Mouse (Mus musculus) embryonic facial prominence, embryonic 10.5 days (tissue): ENCODE results near the gene Mbd3. TPM values are rescaled to one million over a fixed set of nuclear protein-coding genes. Genes with fewer than 3 reads are reported as not detected.
A peak's percentile ranks its signal among the peaks of the same experiment; 100 is the strongest.

Experiments
- DNase-seq: peaks from one replicate; pipeline ENCODE4 v3.0.0-alpha.2; 2017; ENCODE audit warnings: low spot score
- H3K27ac ChIP-seq: fragments of 300-500 bp; sonication (generic); replicated peaks from 2 replicates; pipeline ENCODE4 v1.5.1; 2016; ENCODE audit warnings: mild to moderate bottlenecking
- H3K27me3 ChIP-seq: fragments of 300-500 bp; sonication (generic); replicated peaks from 2 replicates; pipeline ENCODE4 v1.6.1; 2016; ENCODE audit warnings: low read depth, mild to moderate bottlenecking; ENCODE audit not compliant: poor library complexity, severe bottlenecking
- H3K36me3 ChIP-seq: fragments of 300-500 bp; sonication (generic); replicated peaks from 2 replicates; pipeline ENCODE4 v1.6.1; 2016; ENCODE audit warnings: mild to moderate bottlenecking, moderate library complexity
- H3K4me1 ChIP-seq: fragments of 300-500 bp; sonication (generic); 2 replicates; pipeline ENCODE4 v1.6.1; 2016
- H3K4me3 ChIP-seq: fragments of 300-500 bp; sonication (generic); 2 replicates; pipeline ENCODE4 v1.5.1; 2016; ENCODE audit warnings: mild to moderate bottlenecking, moderate library complexity
- H3K9me3 ChIP-seq: fragments of 300-500 bp; sonication (generic); 2 replicates; pipeline ENCODE4 v1.6.1; 2016; ENCODE audit warnings: mild to moderate bottlenecking
- WGBS: fragments of 180-500 bp; shearing (Covaris S2); methylation state at CpG from one replicate; pipeline ENCODE4 v1.1.7; 2016; 5-methylcytosine and 5-hydroxymethylcytosine counted together
- polyA plus RNA-seq: library from polyadenylated mRNA; unstranded; fragments of >200 nt; fragmentation: Nextera tagmentation; extraction: Ambion mirVana; gene quantifications from 2 replicates; pipeline ENCODE4 v1.2.1, GENCODE M21; 2016

Mbd3 gene
- polyA plus RNA-seq, 1 experiment from 2014 or later: 371 TPM

- DNase-seq: no peak
- H3K36me3 ChIP-seq: no peaks in the 10 kb centered on the region
- peaks cover 30% of the 10 kb centered on the region for H3K27me3 ChIP-seq
- H3K27ac ChIP-seq: 0 out of 2 replicates have a peak overlapping the region, but pooled peaks have one; percentile 21
- peaks cover 6% of the 10 kb centered on the region; the same call in 1 of the 2 replicates for H3K9me3 ChIP-seq
- peaks cover 17% of the 10 kb centered on the region for H3K4me1 ChIP-seq
- WGBS: 54% methylated on average over 9 of the region's 9 CpGs
- H3K4me3 ChIP-seq: peak overlapping the region; percentile 49
Observed at GRCm38 (mm10) chr10:80371983-80372382, 27.4 kb downstream of the Mbd3 start.

GRCm38 (mm10) chr10:80371411-80371966, 27.9 kb downstream of the Mbd3 start:
- peak overlapping the region; percentile 49 for H3K4me3 ChIP-seq
- peaks cover 35% of the 10 kb centered on the region for H3K27me3 ChIP-seq
- H3K36me3 ChIP-seq: no peaks in the 10 kb centered on the region
- DNase-seq: peak; percentile 85
- WGBS: 5% methylated on average over 12 of the region's 12 CpGs
- H3K27ac ChIP-seq: peak overlapping the region; percentile 21
- peaks cover 6% of the 10 kb centered on the region; the same call in 1 of the 2 replicates for H3K9me3 ChIP-seq
- peaks cover 17% of the 10 kb centered on the region for H3K4me1 ChIP-seq

- Histone ChIP-seq H3K4me3 (no peak overlapping the region), H3K27ac (no peak overlapping the region), H3K9me3 (peaks cover 6% of the 10 kb centered on the region; the same call in 1 of the 2 replicates), H3K4me1 (peaks cover 17% of the 10 kb centered on the region), H3K27me3 (peaks cover 49% of the 10 kb centered on the region), H3K36me3 (no peaks in the 10 kb centered on the region)
- DNase-seq: no peak
- WGBS: 82% methylated on average over 21 of the region's 21 CpGs
Observed at GRCm38 (mm10) chr10:80369995-80370747, 29.2 kb downstream of the Mbd3 start.

GRCm38 (mm10) chr10:80368392-80368791, 31.0 kb downstream of the Mbd3 start:
- 91% methylated on average over 6 of the region's 6 CpGs for WGBS
- DNase-seq: no peak
- Histone ChIP-seq H3K4me1 (peaks cover 24% of the 10 kb centered on the region), H3K27me3 (peaks cover 64% of the 10 kb centered on the region), H3K27ac (no peak overlapping the region), H3K4me3 (no peak overlapping the region), H3K9me3 (peaks cover 6% of the 10 kb centered on the region; the same call in 1 of the 2 replicates), H3K36me3 (no peaks in the 10 kb centered on the region)

- no peak for DNase-seq
- 74% methylated on average over 5 of the region's 5 CpGs for WGBS
- peaks cover 6% of the 10 kb centered on the region; the same call in 1 of the 2 replicates for H3K9me3 ChIP-seq
- no peak overlapping the region for H3K4me3 ChIP-seq
- H3K27ac ChIP-seq: no peak overlapping the region
- peaks cover 64% of the 10 kb centered on the region for H3K27me3 ChIP-seq
- H3K36me3 ChIP-seq: no peaks in the 10 kb centered on the region
- peaks cover 24% of the 10 kb centered on the region for H3K4me1 ChIP-seq
Observed at GRCm38 (mm10) chr10:80367954-80368353, 31.4 kb downstream of the Mbd3 start.

GRCm38 (mm10) chr10:80365736-80366135, 33.6 kb downstream of the Mbd3 start:
- no peaks in the 10 kb centered on the region for H3K36me3 ChIP-seq
- H3K4me3 ChIP-seq: no peak overlapping the region
- peaks cover 6% of the 10 kb centered on the region; the same call in 1 of the 2 replicates for H3K9me3 ChIP-seq
- peaks cover 7% of the 10 kb centered on the region for H3K4me1 ChIP-seq
- DNase-seq: no peak
- WGBS: 64% methylated on average over 6 of the region's 6 CpGs
- H3K27me3 ChIP-seq: peaks cover 77% of the 10 kb centered on the region
- H3K27ac ChIP-seq: no peak overlapping the region

- DNase-seq: no peak
- Histone ChIP-seq H3K36me3 (no peaks in the 10 kb centered on the region), H3K4me3 (no peak overlapping the region; the same call in 1 of the 2 replicates), H3K27me3 (peaks cover 95% of the 10 kb centered on the region), H3K4me1 (peaks cover 7% of the 10 kb centered on the region), H3K9me3 (peaks cover 5% of the 10 kb centered on the region; the same call in 1 of the 2 replicates), H3K27ac (no peak overlapping the region)
- WGBS: 48% methylated on average over 6 of the region's 6 CpGs
Observed at GRCm38 (mm10) chr10:80363734-80364133, 35.6 kb downstream of the Mbd3 start.

GRCm38 (mm10) chr10:80357994-80358639, 41.2 kb downstream of the Mbd3 start:
- peaks cover 28% of the 10 kb centered on the region for H3K4me1 ChIP-seq
- no peak overlapping the region for H3K27ac ChIP-seq
- H3K27me3 ChIP-seq: peaks cover 100% of the 10 kb centered on the region
- no peaks in the 10 kb centered on the region; the same call in 1 of the 2 replicates for H3K9me3 ChIP-seq
- H3K4me3 ChIP-seq: peak overlapping the region; percentile 45
- 7% methylated on average over 31 of the region's 31 CpGs for WGBS
- peak; percentile 59 for DNase-seq
- H3K36me3 ChIP-seq: no peaks in the 10 kb centered on the region

GRCm38 (mm10) chr10:80357336-80357735, 42.0 kb downstream of the Mbd3 start:
- peaks cover 100% of the 10 kb centered on the region for H3K27me3 ChIP-seq
- no peak overlapping the region for H3K27ac ChIP-seq
- DNase-seq: no peak
- H3K4me3 ChIP-seq: peak overlapping the region; percentile 45
- no peaks in the 10 kb centered on the region; the same call in 1 of the 2 replicates for H3K9me3 ChIP-seq
- WGBS: 41% methylated on average over 7 of the region's 7 CpGs
- H3K4me1 ChIP-seq: peaks cover 28% of the 10 kb centered on the region
- no peaks in the 10 kb centered on the region for H3K36me3 ChIP-seq

GRCm38 (mm10) chr10:80356737-80357136, 42.6 kb downstream of the Mbd3 start:
- DNase-seq: no peak
- H3K4me1 ChIP-seq: peaks cover 28% of the 10 kb centered on the region
- no peaks in the 10 kb centered on the region for H3K9me3 ChIP-seq
- H3K27me3 ChIP-seq: peaks cover 100% of the 10 kb centered on the region
- WGBS: 2% methylated on average over 34 of the region's 34 CpGs
- H3K4me3 ChIP-seq: peak overlapping the region; percentile 51
- no peaks in the 10 kb centered on the region for H3K36me3 ChIP-seq
- no peak overlapping the region for H3K27ac ChIP-seq

GRCm38 (mm10) chr10:80356001-80356682, 43.2 kb downstream of the Mbd3 start, which contains the start of gene Plk5:
TSS of gene Plk5 (plus strand) at chr10:80356459.
- peak within 1 kb of the TSS; percentile 51 for H3K4me3 ChIP-seq
- WGBS: under 1% methylated on average over 53 of the region's 53 CpGs
- no peaks in the 10 kb centered on the region for H3K9me3 ChIP-seq
- no peaks in the 10 kb centered on the region for H3K36me3 ChIP-seq
- DNase-seq: peak; percentile 51
- no peak within 1 kb of the TSS for H3K27ac ChIP-seq
- H3K4me1 ChIP-seq: peaks cover 28% of the 10 kb centered on the region
- H3K27me3 ChIP-seq: peaks cover 100% of the 10 kb centered on the region

- Histone ChIP-seq H3K27me3 (peaks cover 100% of the 10 kb centered on the region), H3K27ac (no peak overlapping the region), H3K36me3 (no peaks in the 10 kb centered on the region), H3K4me3 (0 out of 2 replicates have a peak overlapping the region, but pooled peaks have one; percentile 51), H3K9me3 (no peaks in the 10 kb centered on the region), H3K4me1 (peaks cover 30% of the 10 kb centered on the region)
- 7% methylated on average over 9 of the region's 9 CpGs for WGBS
- no peak for DNase-seq
Observed at GRCm38 (mm10) chr10:80355431-80355830, 43.9 kb downstream of the Mbd3 start.
